Mouse (Mus musculus): ENCODE measurements at regions not wholly inside any gene's neighbourhood (a gene's known extent, or its start where the extent isn't known, plus 50 kb on each side); places are given as distances from the start of the nearest gene placed in this dataset.
"Not testable (repeated sequence)": the region's sequence is repeated elsewhere in the genome, so short reads cannot be mapped to it uniquely, and the experiment has no call there.

DNA sequence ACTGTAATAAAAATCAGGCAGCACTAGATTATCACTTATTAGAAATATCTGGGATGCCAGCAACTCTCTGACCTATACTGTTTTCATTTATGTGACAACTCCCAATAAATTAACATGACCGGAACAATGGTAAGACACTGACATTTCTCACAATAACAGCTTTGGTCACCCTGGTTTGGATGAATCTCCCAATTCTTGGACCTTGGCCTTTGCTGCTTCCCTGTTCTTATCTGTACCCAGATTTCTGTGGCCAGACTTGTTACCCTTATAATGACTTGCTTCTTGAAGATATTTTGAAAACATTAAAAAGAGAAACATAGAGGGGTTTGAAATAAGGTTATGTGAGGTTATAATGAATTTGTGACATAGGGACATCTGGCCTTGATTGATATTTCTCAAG is 210.2 kb upstream of the Atp10a start:
- H3K27me3 ChIP-seq (replicated peaks; ENCODE audit: control insufficient read depth, insufficient read depth, low read length): no peaks in the 10 kb centered on the region
- DNase-seq: no peak
- H3K36me3 ChIP-seq (ENCODE audit: control insufficient read depth, insufficient read depth, low read length): no peaks in the 10 kb centered on the region
- 74% methylated on average over 1 of the region's 1 CpGs for WGBS
- H3K4me3 ChIP-seq (ENCODE audit: insufficient read depth, low read depth, low read length): no peak overlapping the region
- no peak overlapping the region for H3K27ac ChIP-seq (ENCODE audit: insufficient read depth, low read depth, low read length)
- TF ChIP-seq POLR2A (IDR thresholded peaks at IDR 0.05; ENCODE audit: low read depth, low read length) (no peak), CTCF (conservative IDR thresholded peaks at IDR 0.05; ENCODE audit: insufficient read depth, insufficient read length, low read depth, low read length) (no peak)
- no peaks in the 10 kb centered on the region for H3K4me1 ChIP-seq (ENCODE audit: control insufficient read depth, insufficient read depth, low read length)

DNA sequence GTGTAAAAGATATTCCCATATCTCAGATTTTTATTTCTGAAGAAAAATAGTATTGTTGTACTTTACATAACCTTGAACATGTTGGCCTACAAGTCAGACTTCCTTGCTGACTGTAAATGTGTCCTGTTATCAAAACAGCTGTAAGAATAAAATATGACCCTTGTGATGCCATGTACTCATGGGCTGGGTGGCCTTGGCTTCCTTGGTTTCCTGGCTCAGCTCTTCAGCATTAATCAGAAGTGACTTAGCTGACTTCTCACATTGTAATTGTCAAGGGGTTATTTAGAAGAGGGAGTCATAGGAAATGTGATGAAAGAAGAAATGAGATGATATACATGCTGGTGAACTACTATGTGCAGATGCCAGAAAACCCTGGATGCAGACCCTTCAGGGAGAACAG is 209.7 kb upstream of the Atp10a start:
- no peak overlapping the region for H3K4me3 ChIP-seq (ENCODE audit: insufficient read depth, low read depth, low read length)
- no peak for DNase-seq
- no peaks in the 10 kb centered on the region for H3K36me3 ChIP-seq (ENCODE audit: control insufficient read depth, insufficient read depth, low read length)
- no peaks in the 10 kb centered on the region for H3K4me1 ChIP-seq (ENCODE audit: control insufficient read depth, insufficient read depth, low read length)
- no peaks in the 10 kb centered on the region for H3K27me3 ChIP-seq (replicated peaks; ENCODE audit: control insufficient read depth, insufficient read depth, low read length)
- no peak overlapping the region for H3K27ac ChIP-seq (ENCODE audit: insufficient read depth, low read depth, low read length)
- no peak for TF ChIP-seq POLR2A (IDR thresholded peaks at IDR 0.05; ENCODE audit: low read depth, low read length)
- TF ChIP-seq CTCF (conservative IDR thresholded peaks at IDR 0.05; ENCODE audit: insufficient read depth, insufficient read length, low read depth, low read length): no peak

DNA sequence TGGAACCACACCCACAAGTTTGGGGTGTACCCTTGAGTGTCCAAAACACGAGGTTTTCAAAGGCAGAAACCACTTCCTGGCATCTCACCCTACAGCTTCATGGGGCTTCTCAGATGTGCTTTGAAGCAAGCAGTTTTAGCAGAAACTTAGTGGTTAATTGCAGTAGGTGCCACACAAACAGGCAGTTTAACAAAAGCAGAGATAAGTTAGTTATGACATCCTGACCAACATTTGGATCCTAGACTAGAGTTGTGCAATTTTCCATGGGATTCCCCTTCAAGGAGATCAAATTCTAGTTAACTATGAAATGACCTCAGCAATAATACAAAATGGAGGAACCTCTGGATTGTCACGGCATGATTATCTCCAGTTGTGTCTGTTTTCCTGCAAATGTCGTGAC is 207.2 kb upstream of the Atp10a start:
- Histone ChIP-seq H3K4me3 (ENCODE audit: insufficient read depth, low read depth, low read length) (no peak overlapping the region), H3K4me1 (ENCODE audit: control insufficient read depth, insufficient read depth, low read length) (no peaks in the 10 kb centered on the region), H3K27ac (ENCODE audit: insufficient read depth, low read depth, low read length) (no peak overlapping the region), H3K27me3 (replicated peaks; ENCODE audit: control insufficient read depth, insufficient read depth, low read length) (no peaks in the 10 kb centered on the region), H3K36me3 (ENCODE audit: control insufficient read depth, insufficient read depth, low read length) (no peaks in the 10 kb centered on the region)
- no peak for DNase-seq
- WGBS: 58% methylated on average over 3 of the region's 3 CpGs
- TF ChIP-seq CTCF (conservative IDR thresholded peaks at IDR 0.05; ENCODE audit: insufficient read depth, insufficient read length, low read depth, low read length) (no peak), POLR2A (IDR thresholded peaks at IDR 0.05; ENCODE audit: low read depth, low read length) (no peak)

DNA sequence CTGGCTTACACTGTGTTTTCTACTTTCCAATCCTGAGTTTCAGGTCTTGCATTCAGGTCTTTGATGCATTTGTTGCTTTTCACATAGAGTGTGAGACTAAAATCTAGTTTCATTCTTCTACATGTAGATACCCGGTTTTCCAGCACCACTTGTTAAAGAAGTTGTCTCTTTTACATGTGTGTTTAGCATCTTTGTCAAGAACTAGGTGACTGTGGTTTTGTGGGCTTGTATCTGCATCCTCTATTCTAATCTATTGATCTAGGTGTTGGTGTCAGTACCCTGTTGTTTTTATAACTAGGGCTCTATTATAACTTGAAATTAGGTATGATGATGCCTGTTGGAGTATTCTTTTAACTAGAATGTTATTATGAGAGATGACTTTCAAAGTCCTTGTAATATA is 204.0 kb upstream of the Atp10a start:
- no peaks in the 10 kb centered on the region for H3K27me3 ChIP-seq (replicated peaks; ENCODE audit: control insufficient read depth, insufficient read depth, low read length)
- WGBS: 66% methylated on average over 1 of the region's 1 CpGs
- no peak for TF ChIP-seq CTCF (conservative IDR thresholded peaks at IDR 0.05; ENCODE audit: insufficient read depth, insufficient read length, low read depth, low read length)
- TF ChIP-seq POLR2A (IDR thresholded peaks at IDR 0.05; ENCODE audit: low read depth, low read length): no peak
- no peak overlapping the region for H3K27ac ChIP-seq (ENCODE audit: insufficient read depth, low read depth, low read length)
- H3K4me3 ChIP-seq (ENCODE audit: insufficient read depth, low read depth, low read length): no peak overlapping the region
- no peaks in the 10 kb centered on the region for H3K36me3 ChIP-seq (ENCODE audit: control insufficient read depth, insufficient read depth, low read length)
- H3K4me1 ChIP-seq (ENCODE audit: control insufficient read depth, insufficient read depth, low read length): no peaks in the 10 kb centered on the region
- no peak for DNase-seq

DNA sequence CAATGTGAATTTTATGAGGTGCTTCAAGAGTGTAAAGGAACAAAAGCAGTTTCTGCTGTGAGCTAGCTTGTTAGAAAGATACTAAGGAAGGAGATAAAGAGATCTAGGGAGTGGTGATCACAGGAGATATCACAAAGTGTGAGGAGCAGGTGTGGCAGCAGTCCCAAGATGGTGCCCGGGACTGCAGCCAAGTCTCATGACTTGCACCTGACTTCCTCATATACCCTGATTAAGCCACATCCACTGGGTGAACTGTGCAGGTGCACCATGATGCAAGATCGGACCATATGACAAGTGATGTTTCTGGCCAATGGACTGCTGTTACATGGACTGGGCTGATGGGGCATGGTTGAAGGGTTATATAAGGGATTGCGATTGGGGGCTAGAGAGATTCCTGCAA is 197.8 kb upstream of the Atp10a start:
- H3K27me3 ChIP-seq (replicated peaks; ENCODE audit: control insufficient read depth, insufficient read depth, low read length): not testable (repeated sequence)

DNA sequence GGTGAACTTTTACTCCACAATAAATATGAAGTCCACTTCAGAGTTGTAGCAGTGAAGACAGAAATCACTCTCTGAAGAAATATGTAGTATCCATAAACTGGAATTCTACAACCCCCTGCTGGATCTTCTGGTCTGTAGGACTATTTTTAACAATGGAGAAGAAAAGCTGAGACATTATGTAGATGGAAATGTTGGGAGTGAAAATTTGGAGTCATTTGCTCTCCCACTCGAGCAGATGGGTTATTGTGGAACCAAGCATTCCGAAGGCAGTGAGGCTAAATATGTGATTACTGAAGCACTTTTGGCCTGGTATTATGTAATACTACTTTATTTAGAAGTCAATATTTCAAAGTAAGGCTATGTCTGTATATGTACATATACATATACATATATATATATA is 195.0 kb upstream of the Atp10a start:
- H3K36me3 ChIP-seq (ENCODE audit: control insufficient read depth, insufficient read depth, low read length): no peaks in the 10 kb centered on the region
- WGBS: 78% methylated on average over 2 of the region's 2 CpGs
- TF ChIP-seq POLR2A (IDR thresholded peaks at IDR 0.05; ENCODE audit: low read depth, low read length) (no peak), CTCF (conservative IDR thresholded peaks at IDR 0.05; ENCODE audit: insufficient read depth, insufficient read length, low read depth, low read length) (no peak)
- H3K4me3 ChIP-seq (ENCODE audit: insufficient read depth, low read depth, low read length): no peak overlapping the region
- no peak for DNase-seq
- no peaks in the 10 kb centered on the region for H3K27me3 ChIP-seq (replicated peaks; ENCODE audit: control insufficient read depth, insufficient read depth, low read length)
- no peak overlapping the region for H3K27ac ChIP-seq (ENCODE audit: insufficient read depth, low read depth, low read length)
- no peaks in the 10 kb centered on the region for H3K4me1 ChIP-seq (ENCODE audit: control insufficient read depth, insufficient read depth, low read length)

More for the DNA sequence above, 197.8 kb upstream of the Atp10a start:
- not testable (repeated sequence) for H3K36me3 ChIP-seq (ENCODE audit: control insufficient read depth, insufficient read depth, low read length); DNase-seq; H3K27ac ChIP-seq (ENCODE audit: insufficient read depth, low read depth, low read length); H3K4me3 ChIP-seq (ENCODE audit: insufficient read depth, low read depth, low read length); H3K4me1 ChIP-seq (ENCODE audit: control insufficient read depth, insufficient read depth, low read length)
- 91% methylated on average over 3 of the region's 3 CpGs for WGBS

DNA sequence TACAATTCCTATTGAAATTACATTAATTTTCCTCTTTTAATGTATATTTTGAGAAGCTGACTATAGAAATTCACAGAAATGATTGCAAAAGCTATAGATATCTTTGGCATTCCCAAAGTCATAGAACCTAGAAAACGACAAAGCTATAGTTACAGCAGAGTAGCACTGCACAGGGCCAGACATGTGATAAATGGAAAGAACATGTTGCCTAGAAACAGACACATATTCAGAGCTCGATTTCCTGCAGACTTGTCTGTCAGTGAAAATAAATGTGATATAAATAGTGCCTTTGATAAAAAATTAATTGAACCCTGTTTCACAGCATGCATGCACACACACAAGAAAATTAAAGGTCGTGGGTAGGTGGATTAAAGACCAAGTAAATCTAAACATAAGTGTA is 182.8 kb upstream of the Atp10a start:
- no peaks in the 10 kb centered on the region for H3K4me1 ChIP-seq (ENCODE audit: control insufficient read depth, insufficient read depth, low read length)
- no peak overlapping the region for H3K4me3 ChIP-seq (ENCODE audit: insufficient read depth, low read depth, low read length)
- no peaks in the 10 kb centered on the region for H3K27me3 ChIP-seq (replicated peaks; ENCODE audit: control insufficient read depth, insufficient read depth, low read length)
- 51% methylated on average over 3 of the region's 3 CpGs for WGBS
- H3K36me3 ChIP-seq (ENCODE audit: control insufficient read depth, insufficient read depth, low read length): no peaks in the 10 kb centered on the region
- H3K27ac ChIP-seq (ENCODE audit: insufficient read depth, low read depth, low read length): no peak overlapping the region
- TF ChIP-seq POLR2A (IDR thresholded peaks at IDR 0.05; ENCODE audit: low read depth, low read length) (no peak), CTCF (conservative IDR thresholded peaks at IDR 0.05; ENCODE audit: insufficient read depth, insufficient read length, low read depth, low read length) (no peak)
- DNase-seq: no peak

DNA sequence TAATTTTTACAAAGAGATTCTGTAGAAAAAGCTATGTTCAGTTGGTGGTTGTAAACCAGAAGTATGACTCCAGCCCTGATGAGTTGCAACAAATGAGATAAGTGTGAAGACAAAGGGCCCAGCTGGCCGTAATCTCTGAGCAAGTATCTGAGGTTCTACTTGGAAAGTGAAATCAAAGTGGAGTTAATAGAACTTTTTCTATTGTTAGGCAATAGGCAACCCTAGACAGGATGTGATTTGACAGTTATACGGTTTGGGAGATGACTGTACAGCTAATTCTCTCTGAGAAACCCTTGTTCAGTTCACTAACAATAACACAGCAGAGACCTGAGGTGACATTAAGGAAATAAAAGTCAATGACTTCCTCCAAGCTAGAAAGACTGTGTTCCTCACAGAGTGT is 180.8 kb upstream of the Atp10a start:
- H3K4me3 ChIP-seq (ENCODE audit: insufficient read depth, low read depth, low read length): no peak overlapping the region
- H3K27ac ChIP-seq (ENCODE audit: insufficient read depth, low read depth, low read length): no peak overlapping the region
- H3K36me3 ChIP-seq (ENCODE audit: control insufficient read depth, insufficient read depth, low read length): no peaks in the 10 kb centered on the region
- no peaks in the 10 kb centered on the region for H3K27me3 ChIP-seq (replicated peaks; ENCODE audit: control insufficient read depth, insufficient read depth, low read length)
- no peaks in the 10 kb centered on the region for H3K4me1 ChIP-seq (ENCODE audit: control insufficient read depth, insufficient read depth, low read length)
- TF ChIP-seq POLR2A (IDR thresholded peaks at IDR 0.05; ENCODE audit: low read depth, low read length): no peak
- TF ChIP-seq CTCF (conservative IDR thresholded peaks at IDR 0.05; ENCODE audit: insufficient read depth, insufficient read length, low read depth, low read length): no peak
- DNase-seq: no peak
- 23% methylated on average over 2 of the region's 2 CpGs for WGBS
